Mouse (Mus musculus): ENCODE results near the gene 4932415D10Rik. TPM values are rescaled to one million over a fixed set of nuclear protein-coding genes. Genes with fewer than 3 reads are reported as not detected.

4932415D10Rik gene
- total RNA-seq, 1 experiment = not detected

GRCm38 (mm10) chr10:82241401-82241788 lies 75.0 kb downstream of the 4932415D10Rik start:
- in situ Hi-C loops (cut with MboI; ENCODE audit: low sequenced_read_pairs in 2 of 2, unreplicated experiment in 2 of 2) = loop anchor here in 1 of 2 experiments (25.0 kb wide), 1 partner anchor 104 kb away; the partner anchor contains the start of gene AU041133

GRCm38 (mm10) chr10:82240742-82241400 lies 75.5 kb downstream of the 4932415D10Rik start, which contains the start of gene Zfp938:
TSS of gene Zfp938 (minus strand) at chr10:82241280.
- H3K4me1 ChIP-seq (ENCODE audit: control insufficient read depth in 2 of 2, insufficient read depth in 2 of 2, low read length in 2 of 2, poor library complexity in 1 of 2) = no peaks in the 10 kb centered on the region; a peak in 1 of 4 replicates
- no peaks in the 10 kb centered on the region; the same call in 1 of the 2 replicates for H3K36me3 ChIP-seq (ENCODE audit: control insufficient read depth, insufficient read depth, low read length, poor library complexity, severe bottlenecking)
- TF ChIP-seq MAFK (IDR thresholded peaks at IDR 0.05; ENCODE audit: insufficient read depth, low read depth, low read length) (no peak), CHD2 (IDR thresholded peaks at IDR 0.05; ENCODE audit: low read depth, low read length) (peak; percentile 76), HCFC1 (IDR thresholded peaks at IDR 0.05; ENCODE audit: borderline replicate concordance, insufficient read depth, low read length) (no peak; the same call in 1 of the 2 replicates), ZNF384 (IDR thresholded peaks at IDR 0.05; ENCODE audit: low read depth, low read length) (no peak)
- no peak within 1 kb of the TSS; the same call in 1 of the 2 replicates for H3K27ac ChIP-seq (ENCODE audit: insufficient read depth, low read depth, low read length, poor library complexity, severe bottlenecking)
- H3K9me3 ChIP-seq (ENCODE audit: control insufficient read depth, insufficient read depth, low read depth, low read length) = no peaks in the 10 kb centered on the region
- DNase-seq (ENCODE audit: low read depth, low spot score) = peak; percentile 82
- peak within 1 kb of the TSS; percentile 92 for H3K9ac ChIP-seq (ENCODE audit: insufficient read depth, low read depth, low read length, poor library complexity, severe bottlenecking)
- in situ Hi-C loops (cut with MboI; ENCODE audit: low sequenced_read_pairs in 2 of 2, unreplicated experiment in 2 of 2) = loop anchor here in 1 of 2 experiments (25.0 kb wide), 1 partner anchor 104 kb away; the partner anchor contains the start of gene AU041133
- peak within 1 kb of the TSS; percentile 90 to 92 for H3K4me3 ChIP-seq (ENCODE audit: insufficient read depth in 1 of 2, low read depth in 1 of 2, low read length in 2 of 2, poor library complexity in 1 of 2, severe bottlenecking in 1 of 2)

More at GRCm38 (mm10) chr10:82241401-82241788, 75.0 kb downstream of the 4932415D10Rik start:
- TF ChIP-seq MAFK (IDR thresholded peaks at IDR 0.05; ENCODE audit: insufficient read depth, low read depth, low read length) (no peak), ZC3H11A (IDR thresholded peaks at IDR 0.05; ENCODE audit: borderline replicate concordance, low read depth, low read length) (no peak), ZNF384 (IDR thresholded peaks at IDR 0.05; ENCODE audit: low read depth, low read length) (no peak), HCFC1 (IDR thresholded peaks at IDR 0.05; ENCODE audit: borderline replicate concordance, insufficient read depth, low read length) (no peak), CHD2 (IDR thresholded peaks at IDR 0.05; ENCODE audit: low read depth, low read length) (no peak)
- H3K27ac ChIP-seq (ENCODE audit: insufficient read depth, low read depth, low read length, poor library complexity, severe bottlenecking) = no peak overlapping the region
- peak overlapping the region; percentile 32; the same call in 1 of the 2 replicates for H3K9ac ChIP-seq (ENCODE audit: insufficient read depth, low read depth, low read length, poor library complexity, severe bottlenecking)
- no peaks in the 10 kb centered on the region; the same call in 1 of the 2 replicates for H3K36me3 ChIP-seq (ENCODE audit: control insufficient read depth, insufficient read depth, low read length, poor library complexity, severe bottlenecking)
- no peaks in the 10 kb centered on the region for H3K9me3 ChIP-seq (ENCODE audit: control insufficient read depth, insufficient read depth, low read depth, low read length)
- H3K4me1 ChIP-seq (ENCODE audit: control insufficient read depth in 2 of 2, insufficient read depth in 2 of 2, low read length in 2 of 2, poor library complexity in 1 of 2) = no peaks in the 10 kb centered on the region; a peak in 1 of 4 replicates
- no peak for DNase-seq (ENCODE audit: low read depth, low spot score)
- peak overlapping the region; percentile 90 to 92; a peak in 3 of 4 replicates for H3K4me3 ChIP-seq (ENCODE audit: insufficient read depth in 1 of 2, low read depth in 1 of 2, low read length in 2 of 2, poor library complexity in 1 of 2, severe bottlenecking in 1 of 2)

Other genes starting within 250 kb of the 4932415D10Rik start
- gene BC024063, start 233.2 kb downstream of the 4932415D10Rik start, total RNA-seq (2012; rRNA removed) = 10.2 and 10.8 TPM in 2 replicates
- gene AU041133, start 188.6 kb downstream of the 4932415D10Rik start, total RNA-seq (2012; rRNA removed) = 6.6 and 8.4 TPM in 2 replicates
- gene Zfp938, start 75.3 kb downstream of the 4932415D10Rik start, total RNA-seq (2012; rRNA removed) = 7.3 and 7.6 TPM in 2 replicates
- 17.0 and 19.8 TPM in 2 replicates for gene Gm4924, start 37.7 kb upstream of the 4932415D10Rik start, total RNA-seq (2012; rRNA removed)
- not detected in 2 replicates for gene Gm1553, start 176.0 kb upstream of the 4932415D10Rik start, total RNA-seq (2012; rRNA removed)

Measured in ES-E14 (cell line).